Mouse (Mus musculus) hindbrain, embryonic 12.5 days (tissue): ENCODE measurements at regions not wholly inside any gene's neighbourhood (a gene's known extent, or its start where the extent isn't known, plus 50 kb on each side); places are given as distances from the start of the nearest gene placed in this dataset.
"Not testable (repeated sequence)": the region's sequence is repeated elsewhere in the genome, so short reads cannot be mapped to it uniquely, and the experiment has no call there.

Source experiments
- ATAC-seq: fragments of 200-750 bp; cut with Nextera tagmentation; 2 replicates; pipeline ENCODE4 v1.8.0; 2017; ENCODE audit warnings: moderate TSS enrichment; ENCODE audit not compliant: low FRiP score
- H3K27ac ChIP-seq: fragments of 300-500 bp; sonication (generic); 2 replicates; pipeline ENCODE4 v1.5.1; 2016; ENCODE audit warnings: mild to moderate bottlenecking
- H3K27me3 ChIP-seq: fragments of 300-500 bp; sonication (generic); 2 replicates; pipeline ENCODE4 v1.6.1; 2016; ENCODE audit warnings: mild to moderate bottlenecking
- H3K36me3 ChIP-seq: fragments of 300-500 bp; sonication (generic); 2 replicates; pipeline ENCODE4 v1.6.1; 2016; ENCODE audit warnings: mild to moderate bottlenecking
- H3K4me1 ChIP-seq: fragments of 300-500 bp; sonication (generic); 2 replicates; pipeline ENCODE4 v1.6.1; 2016
- H3K4me2 ChIP-seq: fragments of 300-500 bp; sonication (generic); replicated peaks from 2 replicates; pipeline ENCODE4 v1.6.1; 2016; ENCODE audit warnings: mild to moderate bottlenecking
- H3K4me3 ChIP-seq: fragments of 300-500 bp; sonication (generic); 2 replicates; pipeline ENCODE4 v1.5.1; 2016; ENCODE audit warnings: mild to moderate bottlenecking
- H3K9ac ChIP-seq: fragments of 300-500 bp; sonication (generic); 2 replicates; pipeline ENCODE4 v1.6.1; 2016; ENCODE audit warnings: mild to moderate bottlenecking, moderate library complexity
- H3K9me3 ChIP-seq: fragments of 300-500 bp; sonication (generic); replicated peaks from 2 replicates; pipeline ENCODE4 v1.6.1; 2016; ENCODE audit warnings: mild to moderate bottlenecking
- WGBS: fragments of 180-500 bp; shearing (Covaris S2); methylation state at CpG from one replicate; pipeline ENCODE4 v1.1.7; 2016; 5-methylcytosine and 5-hydroxymethylcytosine counted together

GRCm38 (mm10) chr7:60974116-60974515 lies 834.1 kb upstream of the Snrpn start:
- H3K4me2 ChIP-seq, H3K27me3 ChIP-seq, H3K4me3 ChIP-seq, H3K27ac ChIP-seq, ATAC-seq, H3K9ac ChIP-seq, H3K36me3 ChIP-seq, H3K4me1 ChIP-seq, H3K9me3 ChIP-seq: not testable (repeated sequence)
- whole genome bisulfite sequencing, result 76% methylated on average over 16 of the region's 16 CpGs

GRCm38 (mm10) chr7:60961188-60961587 lies 821.2 kb upstream of the Snrpn start:
- H3K9ac ChIP-seq, result no peak overlapping the region
- no peak overlapping the region for H3K27ac ChIP-seq
- H3K4me1 ChIP-seq, result no peaks in the 10 kb centered on the region
- no peak overlapping the region for H3K4me2 ChIP-seq
- no peaks in the 10 kb centered on the region for H3K9me3 ChIP-seq
- no peak for ATAC-seq
- 70% methylated on average over 4 of the region's 4 CpGs for WGBS
- no peaks in the 10 kb centered on the region for H3K27me3 ChIP-seq
- H3K4me3 ChIP-seq, result no peak overlapping the region
- no peaks in the 10 kb centered on the region for H3K36me3 ChIP-seq

GRCm38 (mm10) chr7:60939764-60940457 lies 799.9 kb upstream of the Snrpn start:
- H3K27me3 ChIP-seq, result no peaks in the 10 kb centered on the region
- H3K4me3 ChIP-seq, result no peak overlapping the region
- no peak overlapping the region for H3K27ac ChIP-seq
- no peaks in the 10 kb centered on the region for H3K36me3 ChIP-seq
- H3K9ac ChIP-seq, result no peak overlapping the region
- peak; percentile 61; the same call in 1 of the 2 replicates for ATAC-seq
- no peaks in the 10 kb centered on the region for H3K4me1 ChIP-seq
- no peak overlapping the region for H3K4me2 ChIP-seq
- WGBS, result 73% methylated on average over 3 of the region's 3 CpGs
- no peaks in the 10 kb centered on the region for H3K9me3 ChIP-seq
